Mouse (Mus musculus) layer of hippocampus, adult 8-10 months (tissue): ENCODE results near the gene Bhlha15. TPM values are rescaled to one million over a fixed set of nuclear protein-coding genes. Genes with fewer than 3 reads are reported as not detected.
A peak's percentile ranks its signal among the peaks of the same experiment; 100 is the strongest.

Source experiments
- DNase-seq, 2 experiments: peaks; one replicate each; pipeline ENCODE4 v3.0.0; 2022; ENCODE audit warnings: low spot score in 2 of 2
- total RNA-seq, 4 experiments: library from RNA; stranded (reverse); gene quantifications; 2 replicates each; pipeline ENCODE4 v1.2.4; 2022

Bhlha15 gene
- under 1 TPM; 0.12 to 0.45 (median 0.23) TPM for total RNA-seq

- DNase-seq = no peak
Measured at GRCm38 (mm10) chr5:144189950-144190583, at the start of gene Bhlha15. Bhlha15 (plus strand) TSS chr5:144190286.

- DNase-seq = no peak
Measured at GRCm38 (mm10) chr5:144143531-144143930, 46.6 kb upstream of the Bhlha15 start.

GRCm38 (mm10) chr5:144146898-144147297, 43.2 kb upstream of the Bhlha15 start:
- DNase-seq = no peak

GRCm38 (mm10) chr5:144149530-144149929, 40.6 kb upstream of the Bhlha15 start:
- DNase-seq = no peak

- DNase-seq = no peak
Measured at GRCm38 (mm10) chr5:144151270-144151669, 38.8 kb upstream of the Bhlha15 start.

GRCm38 (mm10) chr5:144154528-144154927, 35.6 kb upstream of the Bhlha15 start:
- DNase-seq = peak in 1 of 2 experiments; percentile 67

GRCm38 (mm10) chr5:144158604-144159003, 31.5 kb upstream of the Bhlha15 start:
- peak in 1 of 2 experiments; percentile 61 for DNase-seq

- DNase-seq = no peak
Measured at GRCm38 (mm10) chr5:144159137-144159536, 30.9 kb upstream of the Bhlha15 start.

- no peak for DNase-seq
Measured at GRCm38 (mm10) chr5:144162080-144162812, 27.8 kb upstream of the Bhlha15 start.

- no peak for DNase-seq
Measured at GRCm38 (mm10) chr5:144162813-144163517, 27.1 kb upstream of the Bhlha15 start.

- no peak for DNase-seq
Measured at GRCm38 (mm10) chr5:144165756-144166155, 24.3 kb upstream of the Bhlha15 start.

- no peak for DNase-seq
Measured at GRCm38 (mm10) chr5:144169275-144169975, 20.7 kb upstream of the Bhlha15 start.

GRCm38 (mm10) chr5:144173648-144174047, 16.4 kb upstream of the Bhlha15 start:
- no peak for DNase-seq

GRCm38 (mm10) chr5:144178216-144178615, 11.9 kb upstream of the Bhlha15 start:
- no peak for DNase-seq

- DNase-seq = no peak
Measured at GRCm38 (mm10) chr5:144181249-144181648, 8.8 kb upstream of the Bhlha15 start.

GRCm38 (mm10) chr5:144182542-144183247, 7.4 kb upstream of the Bhlha15 start:
- no peak for DNase-seq

- no peak for DNase-seq
Measured at GRCm38 (mm10) chr5:144183248-144183559, 6.9 kb upstream of the Bhlha15 start.

GRCm38 (mm10) chr5:144183647-144184335, 6.3 kb upstream of the Bhlha15 start:
- no peak for DNase-seq

- no peak for DNase-seq
Measured at GRCm38 (mm10) chr5:144184350-144185045, 5.6 kb upstream of the Bhlha15 start.

- no peak for DNase-seq
Measured at GRCm38 (mm10) chr5:144188422-144188821, 1.7 kb upstream of the Bhlha15 start.
